ENCODE assay signal across 26 mouse cellular contexts in genomic region chr14:110115578-110115977, GRCm38 (mm10).
"Had no signal": no experiment of that assay in that cellular context is flagged by ENCODE, and none has a peak within 500 bp of the region (broad histone marks: within the 10 kb centered on the region; RNA-seq: fewer than 3 reads in every experiment).

No protein-coding gene starts in this region.

- H3K27me3 ChIP-seq: heart, embryonic 13.5 days; heart, embryonic 15.5 days; hindbrain, embryonic 13.5 days; hindbrain, embryonic 15.5 days; kidney, embryonic 15.5 days; limb, embryonic 15.5 days; liver, embryonic 12.5 days had no signal

- H3K27ac ChIP-seq: heart, adult 2 months; heart, embryonic 13.5 days; heart, embryonic 15.5 days; hindbrain, embryonic 13.5 days; hindbrain, embryonic 15.5 days; hindbrain, postnatal 0 days; kidney, embryonic 15.5 days; kidney, postnatal 0 days; limb, embryonic 15.5 days; liver, embryonic 12.5 days; liver, embryonic 14.5 days had no signal

- H3K4me3 ChIP-seq: heart, adult 2 months; heart, embryonic 13.5 days; heart, embryonic 15.5 days; hindbrain, embryonic 13.5 days; hindbrain, embryonic 15.5 days; kidney, embryonic 15.5 days; limb, embryonic 15.5 days; liver, embryonic 12.5 days had no signal

- H3K9me3 ChIP-seq: heart, embryonic 13.5 days; heart, embryonic 15.5 days; hindbrain, embryonic 13.5 days; hindbrain, embryonic 15.5 days; kidney, embryonic 15.5 days; limb, embryonic 15.5 days; liver, embryonic 12.5 days had no signal

- H3K36me3 ChIP-seq: heart, embryonic 13.5 days; heart, embryonic 15.5 days; hindbrain, embryonic 13.5 days; hindbrain, embryonic 15.5 days; kidney, embryonic 15.5 days; limb, embryonic 15.5 days; liver, embryonic 12.5 days had no signal

- H3K9ac ChIP-seq: heart, embryonic 13.5 days; heart, embryonic 15.5 days; hindbrain, embryonic 13.5 days; hindbrain, embryonic 15.5 days; kidney, embryonic 15.5 days; limb, embryonic 15.5 days; liver, embryonic 12.5 days; liver, embryonic 14.5 days had no signal

- H3K4me2 ChIP-seq: heart, embryonic 11.5 days; heart, embryonic 13.5 days; heart, embryonic 15.5 days; hindbrain, embryonic 13.5 days; hindbrain, embryonic 15.5 days; kidney, embryonic 15.5 days; limb, embryonic 15.5 days; liver, embryonic 12.5 days had no signal

- ATAC-seq: hindbrain, postnatal 0 days; intestine, embryonic 16.5 days; liver, embryonic 12.5 days had no signal

- DNase-seq: gastrocnemius, postnatal 14 days; gastrocnemius, postnatal 36 days; heart, adult 11 months; heart, adult 2 months; heart, postnatal 14 days; heart, postnatal 36 days; kidney, adult 11 months; kidney, adult 2 months; kidney, adult 9 months; kidney, postnatal 14 days; kidney, postnatal 36 days; layer of hippocampus, adult 9-11 months; layer of hippocampus, postnatal 36 days; left cerebral cortex, postnatal 4 days had no signal

- H3K4me1 ChIP-seq: heart, embryonic 13.5 days; heart, embryonic 15.5 days; hindbrain, embryonic 13.5 days; hindbrain, embryonic 15.5 days; kidney, embryonic 15.5 days; limb, embryonic 15.5 days; liver, embryonic 12.5 days had no signal
